Mouse (Mus musculus): ENCODE results near the gene Cdkn2b. TPM values are rescaled to one million over a fixed set of nuclear protein-coding genes. Genes with fewer than 3 reads are reported as not detected.

Gene Cdkn2b
- polyA plus RNA-seq, 1 experiment from 2014 or later, result 67.2 TPM

GRCm38 (mm10) chr4:89282661-89283060, 28.2 kb downstream of the Cdkn2b start:
- no peaks in the 10 kb centered on the region for H3K9me3 ChIP-seq (ENCODE audit: control insufficient read depth)
- no peak for TF ChIP-seq CTCF (IDR thresholded peaks at IDR 0.05; ENCODE audit: low read depth)
- WGBS, result 3% methylated on average over 12 of the region's 12 CpGs
- no peak overlapping the region for H3K9ac ChIP-seq (ENCODE audit: low read depth, low read length)
- peaks cover 82% of the 10 kb centered on the region for H3K27me3 ChIP-seq (replicated peaks; ENCODE audit: control insufficient read depth, insufficient read depth, low read length)
- no peak overlapping the region for H3K4me2 ChIP-seq (replicated peaks; ENCODE audit: low read depth)
- ATAC-seq, result no peak
- no peak overlapping the region for H3K27ac ChIP-seq (ENCODE audit: low read depth, low read length)
- no peaks in the 10 kb centered on the region for H3K4me1 ChIP-seq (replicated peaks; ENCODE audit: control insufficient read depth, insufficient read depth, low read length)
- no peak overlapping the region for H3K4me3 ChIP-seq (ENCODE audit: low read depth, low read length)
- H3K36me3 ChIP-seq (ENCODE audit: control insufficient read depth, insufficient read depth), result no peaks in the 10 kb centered on the region

- Histone ChIP-seq H3K4me1 (replicated peaks; ENCODE audit: control insufficient read depth, insufficient read depth, low read length) (no peaks in the 10 kb centered on the region), H3K27me3 (replicated peaks; ENCODE audit: control insufficient read depth, insufficient read depth, low read length) (peaks cover 83% of the 10 kb centered on the region), H3K36me3 (ENCODE audit: control insufficient read depth, insufficient read depth) (no peaks in the 10 kb centered on the region), H3K9ac (ENCODE audit: low read depth, low read length) (no peak overlapping the region), H3K9me3 (ENCODE audit: control insufficient read depth) (no peaks in the 10 kb centered on the region), H3K4me3 (ENCODE audit: low read depth, low read length) (peak overlapping the region; percentile 12; the same call in 1 of the 2 replicates), H3K27ac (ENCODE audit: low read depth, low read length) (no peak overlapping the region), H3K4me2 (replicated peaks; ENCODE audit: low read depth) (peak overlapping the region; percentile 32)
- TF ChIP-seq CTCF (IDR thresholded peaks at IDR 0.05; ENCODE audit: low read depth), result peak; percentile 52
- no peak for ATAC-seq
- WGBS, result under 1% methylated on average over 25 of the region's 25 CpGs
These were observed 28.7 kb downstream of the Cdkn2b start for GRCm38 (mm10) chr4:89282036-89282566.

- TF ChIP-seq CTCF (IDR thresholded peaks at IDR 0.05; ENCODE audit: low read depth), result no peak
- H3K9me3 ChIP-seq (ENCODE audit: control insufficient read depth), result no peaks in the 10 kb centered on the region
- WGBS, result 5% methylated on average over 7 of the region's 7 CpGs
- H3K9ac ChIP-seq (ENCODE audit: low read depth, low read length), result no peak overlapping the region
- H3K4me1 ChIP-seq (replicated peaks; ENCODE audit: control insufficient read depth, insufficient read depth, low read length), result no peaks in the 10 kb centered on the region
- H3K27ac ChIP-seq (ENCODE audit: low read depth, low read length), result no peak overlapping the region
- H3K4me3 ChIP-seq (ENCODE audit: low read depth, low read length), result no peak overlapping the region
- no peaks in the 10 kb centered on the region for H3K36me3 ChIP-seq (ENCODE audit: control insufficient read depth, insufficient read depth)
- ATAC-seq, result no peak
- H3K27me3 ChIP-seq (replicated peaks; ENCODE audit: control insufficient read depth, insufficient read depth, low read length), result peaks cover 86% of the 10 kb centered on the region
- no peak overlapping the region for H3K4me2 ChIP-seq (replicated peaks; ENCODE audit: low read depth)
These were observed 29.6 kb downstream of the Cdkn2b start for GRCm38 (mm10) chr4:89281236-89281635.

GRCm38 (mm10) chr4:89279641-89280040, 31.2 kb downstream of the Cdkn2b start:
- Histone ChIP-seq H3K4me3 (ENCODE audit: low read depth, low read length) (no peak overlapping the region), H3K4me1 (replicated peaks; ENCODE audit: control insufficient read depth, insufficient read depth, low read length) (no peaks in the 10 kb centered on the region), H3K4me2 (replicated peaks; ENCODE audit: low read depth) (no peak overlapping the region), H3K9me3 (ENCODE audit: control insufficient read depth) (no peaks in the 10 kb centered on the region), H3K27ac (ENCODE audit: low read depth, low read length) (no peak overlapping the region), H3K9ac (ENCODE audit: low read depth, low read length) (no peak overlapping the region), H3K27me3 (replicated peaks; ENCODE audit: control insufficient read depth, insufficient read depth, low read length) (peaks cover 93% of the 10 kb centered on the region), H3K36me3 (ENCODE audit: control insufficient read depth, insufficient read depth) (no peaks in the 10 kb centered on the region)
- TF ChIP-seq CTCF (IDR thresholded peaks at IDR 0.05; ENCODE audit: low read depth), result no peak
- WGBS, result 3% methylated on average over 2 of the region's 2 CpGs
- ATAC-seq, result no peak

GRCm38 (mm10) chr4:89277381-89277940, 33.4 kb downstream of the Cdkn2b start:
- Histone ChIP-seq H3K36me3 (ENCODE audit: control insufficient read depth, insufficient read depth) (no peaks in the 10 kb centered on the region), H3K4me1 (replicated peaks; ENCODE audit: control insufficient read depth, insufficient read depth, low read length) (no peaks in the 10 kb centered on the region), H3K27ac (ENCODE audit: low read depth, low read length) (no peak overlapping the region), H3K4me2 (replicated peaks; ENCODE audit: low read depth) (no peak overlapping the region), H3K9me3 (ENCODE audit: control insufficient read depth) (no peaks in the 10 kb centered on the region), H3K27me3 (replicated peaks; ENCODE audit: control insufficient read depth, insufficient read depth, low read length) (peaks cover 98% of the 10 kb centered on the region), H3K4me3 (ENCODE audit: low read depth, low read length) (no peak overlapping the region), H3K9ac (ENCODE audit: low read depth, low read length) (no peak overlapping the region)
- TF ChIP-seq CTCF (IDR thresholded peaks at IDR 0.05; ENCODE audit: low read depth), result no peak
- ATAC-seq, result no peak
- WGBS, result 10% methylated on average over 5 of the region's 5 CpGs

- WGBS, result under 1% methylated on average over 37 of the region's 37 CpGs
- H3K4me1 ChIP-seq (replicated peaks; ENCODE audit: control insufficient read depth, insufficient read depth, low read length), result no peaks in the 10 kb centered on the region
- no peak for ATAC-seq
- TF ChIP-seq CTCF (IDR thresholded peaks at IDR 0.05; ENCODE audit: low read depth), result no peak
- no peaks in the 10 kb centered on the region for H3K9me3 ChIP-seq (ENCODE audit: control insufficient read depth)
- H3K9ac ChIP-seq (ENCODE audit: low read depth, low read length), result no peak overlapping the region
- no peak overlapping the region for H3K4me2 ChIP-seq (replicated peaks; ENCODE audit: low read depth)
- no peak overlapping the region for H3K27ac ChIP-seq (ENCODE audit: low read depth, low read length)
- peaks cover 98% of the 10 kb centered on the region for H3K27me3 ChIP-seq (replicated peaks; ENCODE audit: control insufficient read depth, insufficient read depth, low read length)
- no peak overlapping the region for H3K4me3 ChIP-seq (ENCODE audit: low read depth, low read length)
- H3K36me3 ChIP-seq (ENCODE audit: control insufficient read depth, insufficient read depth), result no peaks in the 10 kb centered on the region
These were observed 34.1 kb downstream of the Cdkn2b start for GRCm38 (mm10) chr4:89276669-89277219.
